Mouse (Mus musculus) left cerebral cortex, adult 8-10 months (tissue): Measurements from ENCODE around the gene Sell. TPM values are rescaled to one million over a fixed set of nuclear protein-coding genes. Genes with fewer than 3 reads are reported as not detected.

Experiments
- DNase-seq, 2 experiments: peaks; one replicate each; pipeline ENCODE4 v3.0.0; 2022; ENCODE audit warnings: low spot score in 2 of 2
- total RNA-seq, 4 experiments: library from RNA; stranded (reverse); gene quantifications; 2 replicates each; pipeline ENCODE4 v1.2.4; 2022

Sell gene
- total RNA-seq, 4 experiments from 2014 or later = 0.32 TPM; not detected in 3

GRCm38 (mm10) chr1:164132609-164133008, 70.8 kb downstream of the Sell start:
- no peak for DNase-seq

Other genes with a start within 250 kb of the Sell start
- 10 to 100 TPM; 23.9 to 27.7 (median 24.9) TPM for gene Scyl3, start 132.9 kb upstream of the Sell start, total RNA-seq
- 1 to 10 TPM in 3 of 4 experiments, under 1 TPM in 1; 0.95 to 2.5 (median 1.5) TPM for gene BC055324, start 67.2 kb upstream of the Sell start, total RNA-seq
- gene Mettl18, start 67.1 kb upstream of the Sell start, total RNA-seq = 1 to 10 TPM; 5.4 to 6.3 (median 5.9) TPM
- gene Sele, start 13.7 kb upstream of the Sell start, total RNA-seq = under 1 TPM in 1 of 4 experiments, not detected in 3; 0.12 TPM
- not detected for gene Selp, start 53.3 kb downstream of the Sell start, total RNA-seq
- gene F5, start 89.9 kb downstream of the Sell start, total RNA-seq = 1 to 10 TPM in 2 of 4 experiments, under 1 TPM in 2; 0.33 to 3.9 (median 1.0) TPM
- gene Slc19a2, start 187.1 kb downstream of the Sell start, total RNA-seq = 10 to 100 TPM; 12.6 to 15.1 (median 13.7) TPM
- gene Ccdc181, start 213.6 kb downstream of the Sell start, total RNA-seq = 10 to 100 TPM; 23.6 to 25.6 (median 24.5) TPM
- gene Nme7, start 242.1 kb downstream of the Sell start, total RNA-seq = 10 to 100 TPM; 22.7 to 32.0 (median 28.0) TPM
- 10 to 100 TPM; 18.6 to 24.0 (median 22.1) TPM for gene Blzf1, start 245.5 kb downstream of the Sell start, total RNA-seq